Mouse (Mus musculus) right cerebral cortex, adult 2 months (tissue): ENCODE measurements around the gene Zfp800.

Experiments used
- DNase-seq, 2 experiments: peaks; one replicate each; pipeline ENCODE4 v3.0.0; 2021 to 2022; ENCODE audit warnings: low spot score in 2 of 2

The Zfp800 gene

DNA sequence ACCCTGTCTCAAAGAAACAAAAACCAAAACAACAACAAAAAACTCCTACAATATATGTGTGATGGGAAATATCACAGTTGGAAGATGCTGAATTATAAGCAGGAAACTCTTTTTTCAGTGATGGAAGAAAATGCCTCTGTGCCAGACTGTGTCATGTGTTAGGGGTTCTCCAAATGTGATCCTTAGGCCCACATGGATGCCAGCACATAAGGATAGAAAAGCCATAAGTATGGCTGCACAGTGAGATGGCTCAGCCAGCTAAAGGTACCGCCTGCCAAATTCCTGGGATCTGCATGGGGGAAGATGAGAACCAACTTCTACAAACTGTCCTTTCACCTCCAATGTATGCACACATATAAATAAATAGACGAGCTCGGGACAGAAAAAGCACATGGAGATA, 82.6 kb downstream of the Zfp800 start:
- DNase-seq, result no peak

DNA sequence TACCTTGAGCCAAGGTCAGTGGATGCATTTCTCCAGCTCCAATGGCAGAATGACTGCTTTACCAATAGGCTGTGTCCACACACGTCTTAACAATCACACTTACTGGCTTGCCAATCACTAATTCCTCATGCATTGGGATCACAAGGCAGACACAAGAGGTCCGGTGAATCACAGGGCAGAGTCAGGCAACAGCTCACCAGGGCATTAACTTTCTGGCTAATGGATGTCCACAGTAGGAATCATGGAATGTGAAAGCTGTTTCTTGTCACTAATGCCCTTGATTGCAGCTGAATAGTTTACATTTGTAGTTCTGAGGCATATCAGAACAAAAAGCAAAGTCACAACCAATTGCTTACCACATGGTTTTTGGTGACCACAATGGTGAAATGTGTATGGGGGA, 85.7 kb downstream of the Zfp800 start:
- DNase-seq, result no peak

DNA sequence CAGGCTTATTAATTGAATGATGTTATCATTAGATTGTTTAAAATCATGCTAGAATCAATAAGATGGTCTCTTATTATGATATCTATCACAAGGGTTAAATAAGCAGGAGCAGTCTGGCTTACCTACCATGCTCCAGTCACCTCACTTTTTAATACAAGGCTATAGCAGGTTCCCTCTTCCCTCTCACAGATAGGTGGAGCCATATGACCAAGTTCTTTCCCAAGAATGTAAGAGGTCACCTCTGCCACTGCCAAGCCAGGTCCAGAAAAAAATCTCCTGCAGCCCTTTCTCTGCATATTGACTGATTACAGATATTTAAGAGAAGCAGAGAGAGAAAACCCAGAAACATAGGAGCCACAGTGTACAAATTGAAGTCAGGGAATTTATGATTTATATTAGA, 88.1 kb downstream of the Zfp800 start:
- DNase-seq, result no peak

DNA sequence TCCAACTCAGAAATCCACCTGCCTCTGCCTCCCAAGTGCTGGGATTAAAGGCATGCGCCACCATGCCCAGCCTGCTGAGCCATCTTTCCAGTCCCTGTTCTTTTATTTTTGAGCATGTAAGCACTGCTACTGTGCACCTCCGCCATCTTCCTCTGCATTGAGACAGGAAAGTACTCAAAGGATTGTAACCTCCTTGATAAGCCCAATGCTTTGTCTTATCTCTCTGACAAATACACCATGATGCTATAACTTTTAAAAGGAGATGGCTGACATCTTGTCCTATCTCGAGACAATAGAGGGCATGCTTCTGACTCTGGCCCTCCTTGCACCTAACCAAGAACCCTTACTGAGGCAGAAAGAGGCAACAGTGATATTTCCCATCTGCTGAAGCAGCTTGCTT, 88.9 kb downstream of the Zfp800 start:
- no peak for DNase-seq

DNA sequence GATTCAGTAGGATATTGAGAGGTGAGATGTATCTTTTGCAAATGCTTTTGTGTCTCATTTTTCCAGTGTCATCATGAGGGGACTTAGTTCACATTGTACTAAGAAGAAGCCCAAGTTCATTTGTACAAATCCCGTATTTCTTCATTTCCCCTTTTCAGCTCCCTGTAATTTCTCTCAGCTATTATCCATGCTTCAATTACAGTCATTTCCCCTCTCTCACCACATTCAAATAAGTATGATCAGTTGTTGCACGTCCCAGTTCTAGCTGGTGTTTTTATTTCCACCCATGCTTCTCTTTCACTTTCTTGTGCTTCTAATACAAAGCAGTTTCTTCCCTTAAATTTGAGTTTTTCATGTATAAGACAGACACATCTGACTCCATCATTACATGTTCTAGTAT, 91.1 kb downstream of the Zfp800 start:
- no peak for DNase-seq

GRCm38 (mm10) chr6:28296306-28296705, 101.5 kb downstream of the Zfp800 start:
- no peak for DNase-seq

DNA sequence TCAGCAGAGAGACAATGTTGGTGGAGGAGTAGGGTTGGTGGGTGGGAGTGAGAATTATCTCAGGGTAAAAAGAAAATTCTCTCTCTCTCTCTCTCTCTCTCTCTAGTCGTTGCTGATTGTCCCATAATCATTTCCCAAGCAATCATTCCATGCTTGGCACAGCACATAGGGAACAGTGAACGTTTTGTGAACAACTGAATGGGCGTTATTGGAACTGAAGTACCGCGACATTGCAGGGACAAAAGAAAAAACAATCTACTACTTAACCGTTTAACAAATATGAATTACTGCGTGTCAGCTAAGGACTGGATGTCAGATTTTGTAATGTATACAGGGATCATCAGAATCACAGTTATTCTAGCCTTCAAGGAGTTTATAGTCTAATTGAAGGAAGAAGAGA, 102.2 kb downstream of the Zfp800 start:
- DNase-seq, result no peak

DNA sequence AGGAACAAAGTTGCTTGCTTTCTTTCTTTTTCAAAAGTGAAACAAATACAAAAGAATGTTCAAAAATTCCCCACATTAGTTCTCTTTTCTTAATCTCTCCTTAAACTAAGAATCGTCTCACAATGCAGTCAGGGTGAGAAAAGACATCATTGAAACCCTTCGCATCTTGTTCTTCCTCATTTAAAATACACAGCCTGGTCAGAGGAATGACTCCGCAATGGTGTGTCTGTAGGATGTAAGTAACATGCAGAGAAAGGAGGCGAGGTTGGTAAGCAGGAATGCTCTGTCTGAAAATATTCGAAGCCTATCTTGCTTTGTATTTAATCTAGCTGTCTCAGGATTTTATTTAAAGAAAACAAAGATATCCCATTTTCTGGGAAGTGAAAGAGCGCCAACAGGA, 105.0 kb downstream of the Zfp800 start:
- DNase-seq, result no peak

GRCm38 (mm10) chr6:28279886-28280285, 117.9 kb downstream of the Zfp800 start:
- peak; percentile 58 to 76 for DNase-seq

GRCm38 (mm10) chr6:28262198-28262621, 135.6 kb downstream of the Zfp800 start:
- no peak for DNase-seq

- peak; percentile 83 to 90 for DNase-seq
These were observed 136.3 kb downstream of the Zfp800 start for GRCm38 (mm10) chr6:28261307-28262197.

DNA sequence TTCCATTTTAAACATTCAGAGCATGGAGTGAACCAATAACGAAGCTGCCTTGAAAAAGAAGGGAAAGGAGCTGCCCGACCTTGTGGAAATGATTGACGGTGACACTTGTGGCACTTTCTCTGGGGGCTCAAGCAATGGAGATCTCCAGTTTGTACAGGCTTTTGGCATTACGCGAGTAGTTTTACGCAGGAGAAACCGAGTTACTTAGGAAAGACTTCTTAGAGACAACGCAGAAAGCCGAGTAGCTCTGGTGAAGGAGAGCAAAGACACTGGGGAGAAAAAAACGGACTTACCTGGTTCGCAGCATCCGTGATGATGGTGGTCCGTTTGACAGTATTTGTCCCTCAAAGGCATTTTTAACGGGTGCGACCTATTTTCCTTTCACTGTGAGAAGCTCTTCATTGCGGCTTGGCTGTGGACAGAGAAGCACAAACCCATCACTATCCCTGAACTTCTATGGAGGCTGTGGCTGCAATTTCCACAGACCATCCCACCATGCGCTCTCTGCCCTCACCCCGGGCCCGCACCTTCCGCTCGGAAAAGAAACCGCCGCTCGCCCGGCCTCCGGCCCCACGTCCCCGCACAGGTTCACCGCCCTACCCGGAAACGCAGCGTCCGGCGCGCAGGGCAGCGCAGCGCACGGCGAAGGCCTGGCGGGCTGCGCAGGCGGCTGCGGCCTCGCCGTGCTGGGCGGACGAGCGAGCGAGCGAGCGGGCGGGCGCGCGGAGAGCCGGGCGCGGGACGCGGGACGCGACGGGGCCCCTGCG, 137.2 kb downstream of the Zfp800 start:
- peak; percentile 20 to 34 for DNase-seq

DNA sequence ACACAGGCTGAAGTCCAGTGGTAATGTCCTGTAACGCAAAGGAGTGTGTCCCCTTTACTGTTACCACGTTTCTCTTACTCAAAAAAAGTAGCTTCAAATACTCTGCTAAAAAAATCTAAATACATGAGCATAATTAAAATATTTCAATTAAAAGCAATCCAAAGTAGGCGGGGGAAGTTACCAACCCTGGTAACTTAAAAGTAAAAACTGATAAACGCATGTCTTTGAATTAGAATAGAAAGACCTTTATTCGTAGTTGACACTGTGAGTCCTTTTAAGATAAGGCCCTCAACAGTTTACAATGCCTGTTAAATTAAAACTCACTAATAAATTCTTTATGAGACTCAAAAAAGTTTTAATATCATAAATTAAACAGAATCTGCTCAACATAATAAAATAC, 138.1 kb downstream of the Zfp800 start:
- DNase-seq, result no peak

DNA sequence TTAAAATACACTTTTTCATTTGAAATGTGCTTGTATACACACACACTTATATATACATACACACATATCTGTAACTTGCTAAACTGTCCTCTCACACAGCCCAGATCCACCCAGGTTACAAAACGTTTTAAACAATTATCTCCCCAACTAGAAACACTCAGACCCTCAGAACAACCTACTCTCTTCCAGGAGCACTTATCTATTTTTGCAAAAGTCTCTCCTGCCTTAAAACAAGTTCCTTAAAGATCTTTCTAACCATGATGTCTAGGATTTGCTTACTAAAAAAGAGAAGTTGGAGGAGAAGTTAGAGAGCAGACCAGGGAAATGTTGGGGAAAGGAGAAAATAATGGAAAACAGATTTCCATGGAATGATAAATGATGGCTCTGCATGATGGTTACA, 139.4 kb downstream of the Zfp800 start:
- DNase-seq, result no peak

- no peak for DNase-seq
These were observed 140.0 kb downstream of the Zfp800 start for GRCm38 (mm10) chr6:28257772-28258171.

DNA sequence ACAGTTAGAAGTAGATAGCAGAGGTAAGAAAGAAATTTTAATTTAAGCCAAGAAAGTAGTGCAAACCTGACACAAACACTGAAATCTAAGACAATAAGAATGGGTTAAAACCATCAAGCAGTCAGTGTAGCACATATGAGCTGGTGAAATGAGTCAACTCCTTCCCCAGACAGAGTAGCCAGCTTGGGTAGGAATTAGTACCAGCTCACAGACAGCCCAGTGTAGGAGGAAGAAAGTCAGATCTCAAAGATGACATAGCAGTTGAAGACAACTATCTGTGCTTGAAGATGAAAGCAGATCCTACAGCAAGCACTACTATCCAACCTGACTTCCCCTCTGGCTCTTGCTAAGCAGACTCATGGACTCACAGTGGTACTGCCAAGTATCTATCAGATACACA, 145.0 kb downstream of the Zfp800 start:
- DNase-seq, result peak in 1 of 2 experiments; percentile 4

DNA sequence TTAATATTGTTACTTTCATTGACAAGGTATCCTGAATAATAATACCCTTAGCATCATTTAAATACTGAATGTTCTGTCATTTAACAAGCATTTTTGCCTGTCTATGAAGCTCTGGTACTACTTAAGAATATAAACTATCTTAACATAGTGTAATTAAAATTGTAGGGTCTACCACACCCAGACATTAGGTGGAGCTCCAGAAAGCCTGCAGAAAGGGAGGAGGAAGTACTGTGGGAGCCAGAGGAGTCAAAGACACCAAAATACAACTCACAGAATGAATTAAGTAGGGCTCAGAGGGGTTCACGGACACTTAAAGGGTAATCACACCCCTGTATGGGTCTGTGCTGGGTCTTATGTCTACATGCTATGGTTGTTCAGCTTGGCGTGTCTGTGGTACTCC, 149.6 kb downstream of the Zfp800 start:
- no peak for DNase-seq

- no peak for DNase-seq
These were observed 165.0 kb downstream of the Zfp800 start for GRCm38 (mm10) chr6:28232618-28233361.

DNA sequence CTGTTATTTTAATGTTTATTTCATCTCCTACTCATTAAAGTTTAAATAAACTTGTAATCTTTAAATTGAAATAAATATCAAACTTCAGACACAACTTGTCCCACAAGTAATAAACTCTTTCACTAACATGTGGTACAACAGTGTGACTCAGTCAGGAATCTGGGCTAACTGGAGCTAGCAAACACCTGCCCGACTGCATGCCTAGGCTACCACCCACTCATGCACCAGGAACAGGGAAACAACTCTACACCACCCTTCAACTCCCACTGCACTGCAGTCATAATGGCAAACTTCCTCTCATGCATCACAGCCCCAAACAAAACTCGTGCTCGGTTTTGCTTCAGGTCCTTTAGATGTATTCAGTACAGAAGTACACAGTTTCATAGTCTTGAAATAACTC, 169.7 kb downstream of the Zfp800 start:
- no peak for DNase-seq

DNA sequence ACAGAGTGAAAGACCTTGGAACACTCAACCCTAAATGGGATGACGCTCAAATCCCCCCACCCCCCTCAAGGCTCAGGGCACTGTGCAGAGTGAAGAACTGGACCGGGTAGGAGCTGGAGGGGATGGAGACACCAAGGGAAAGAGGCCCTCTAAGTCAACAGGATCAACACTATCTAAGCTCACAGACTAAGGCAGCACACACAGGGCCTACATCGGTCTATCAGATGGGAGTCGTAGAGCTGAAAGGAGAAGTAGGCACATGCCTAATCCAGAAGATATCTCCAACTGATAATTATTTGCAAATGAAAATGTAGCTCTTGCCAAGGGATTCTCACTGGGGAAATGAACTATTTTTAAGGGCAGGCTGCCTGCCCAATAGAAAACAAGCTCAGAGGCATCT, 176.8 kb downstream of the Zfp800 start:
- DNase-seq, result no peak

DNA sequence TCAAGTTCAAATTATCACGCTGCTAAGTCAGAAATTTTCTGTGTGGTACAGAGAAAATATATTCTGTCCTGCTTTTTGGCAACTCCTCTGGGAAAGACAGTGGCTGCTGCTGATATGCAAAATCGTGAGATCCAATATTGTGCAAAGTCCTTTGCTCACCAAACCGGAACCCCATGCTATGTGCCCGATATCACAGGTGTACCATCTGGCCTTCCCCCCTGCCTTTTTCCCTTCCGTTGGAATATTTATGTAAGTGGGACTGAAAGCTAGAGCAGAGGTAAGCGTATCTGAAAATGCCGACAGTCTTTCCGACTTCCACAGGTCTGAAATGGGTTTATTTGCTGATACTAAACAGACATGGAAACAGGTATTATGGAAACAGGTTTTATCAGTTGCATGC, 179.4 kb downstream of the Zfp800 start:
- no peak for DNase-seq

DNA sequence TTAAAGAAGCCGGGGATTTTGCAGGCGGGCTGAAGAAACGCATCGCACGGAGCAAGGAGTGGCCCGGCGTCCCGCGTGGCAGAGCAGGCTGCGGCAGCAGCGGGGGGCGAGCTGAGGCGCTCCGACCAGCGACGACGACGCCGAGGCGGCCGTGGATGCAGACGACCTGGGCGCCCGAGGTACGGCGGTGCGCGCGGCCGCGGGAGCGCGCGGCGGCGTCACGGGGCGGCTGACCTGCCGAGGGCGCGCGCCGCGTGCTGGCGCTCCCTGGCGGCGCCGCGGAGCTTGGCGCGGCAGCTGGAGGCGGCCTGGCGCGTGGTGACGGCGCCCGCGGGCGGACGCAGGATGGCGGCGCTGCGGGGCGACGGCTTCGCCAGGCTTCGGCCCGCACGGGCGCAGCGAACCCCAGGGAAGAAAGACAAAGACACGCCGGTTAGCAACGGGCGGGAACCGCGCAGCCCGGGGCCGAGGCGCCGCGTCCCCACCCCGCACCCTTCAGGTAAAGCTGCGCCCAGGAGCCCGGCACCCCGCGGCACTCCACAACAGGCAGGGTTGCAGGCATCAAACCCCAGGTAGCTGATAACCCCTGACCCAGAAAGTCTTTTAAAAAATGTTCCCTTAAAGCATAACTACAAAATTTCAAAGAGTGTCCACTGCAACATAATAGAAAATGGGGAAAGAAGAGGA, 182.4 kb downstream of the Zfp800 start:
- peak; percentile 63 to 74 for DNase-seq
